Mouse (Mus musculus): Measurements from ENCODE around the gene Krt15.

Krt15 gene

GRCm38 (mm10) chr11:100135731-100136130, at the start of gene Krt15:
Gene Krt15 (minus strand): TSS chr11:100135928.
- DNase-seq (ENCODE audit: low spot score), result no peak

- DNase-seq (ENCODE audit: low spot score), result no peak
These were observed 46.0 kb upstream of the Krt15 start for GRCm38 (mm10) chr11:100181725-100182124.

DNA sequence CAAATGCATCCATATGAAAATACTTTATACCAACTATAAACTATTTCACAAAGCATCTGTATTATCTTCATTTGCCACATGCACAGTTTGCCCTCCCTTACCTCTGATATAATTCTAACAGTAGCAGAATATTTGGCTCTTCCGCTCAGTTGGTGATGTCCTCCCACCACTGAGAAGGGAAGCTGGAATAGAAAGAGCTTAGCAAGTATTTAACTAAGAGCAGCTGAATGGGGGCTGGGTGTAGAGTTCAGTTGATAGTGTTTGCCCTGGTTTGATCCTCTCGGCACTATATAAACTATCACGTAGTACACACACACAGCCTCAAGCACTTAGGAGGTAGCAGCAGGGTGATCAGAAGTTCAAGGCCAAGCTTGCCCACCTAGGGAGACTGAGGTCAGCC, 43.5 kb upstream of the Krt15 start:
- DNase-seq (ENCODE audit: low spot score), result no peak

- no peak for DNase-seq (ENCODE audit: low spot score)
These were observed 42.6 kb upstream of the Krt15 start for GRCm38 (mm10) chr11:100178307-100178706.

- DNase-seq (ENCODE audit: low spot score), result no peak
These were observed 41.1 kb upstream of the Krt15 start for GRCm38 (mm10) chr11:100176791-100177190.

GRCm38 (mm10) chr11:100168765-100169762, 33.3 kb upstream of the Krt15 start:
- peak; percentile 68 for DNase-seq (ENCODE audit: low spot score)

- DNase-seq (ENCODE audit: low spot score), result peak; percentile 63
These were observed 32.3 kb upstream of the Krt15 start for GRCm38 (mm10) chr11:100168071-100168470.

DNA sequence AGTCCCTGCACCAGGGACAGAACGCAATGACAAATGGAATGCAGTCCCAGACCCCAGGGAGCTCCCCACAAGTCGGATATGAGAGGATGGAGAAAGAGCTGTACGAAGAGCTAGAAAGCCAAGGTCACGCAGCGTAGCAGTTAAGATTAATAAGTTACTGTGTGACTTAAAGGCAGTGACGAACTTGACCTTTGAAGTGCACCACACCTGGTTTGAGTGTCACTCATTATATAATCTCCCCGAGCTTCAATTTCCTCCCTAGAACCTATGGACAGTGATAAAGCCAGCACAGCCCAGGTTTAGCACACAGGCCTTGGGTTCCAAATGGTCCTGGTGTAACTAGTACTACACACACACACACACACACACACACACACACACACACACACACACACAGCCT, 28.7 kb upstream of the Krt15 start:
- DNase-seq (ENCODE audit: low spot score), result no peak

- DNase-seq (ENCODE audit: low spot score), result no peak
These were observed 22.3 kb upstream of the Krt15 start for GRCm38 (mm10) chr11:100157908-100158477.

- DNase-seq (ENCODE audit: low spot score), result no peak
These were observed 21.6 kb upstream of the Krt15 start for GRCm38 (mm10) chr11:100157331-100157730.

DNA sequence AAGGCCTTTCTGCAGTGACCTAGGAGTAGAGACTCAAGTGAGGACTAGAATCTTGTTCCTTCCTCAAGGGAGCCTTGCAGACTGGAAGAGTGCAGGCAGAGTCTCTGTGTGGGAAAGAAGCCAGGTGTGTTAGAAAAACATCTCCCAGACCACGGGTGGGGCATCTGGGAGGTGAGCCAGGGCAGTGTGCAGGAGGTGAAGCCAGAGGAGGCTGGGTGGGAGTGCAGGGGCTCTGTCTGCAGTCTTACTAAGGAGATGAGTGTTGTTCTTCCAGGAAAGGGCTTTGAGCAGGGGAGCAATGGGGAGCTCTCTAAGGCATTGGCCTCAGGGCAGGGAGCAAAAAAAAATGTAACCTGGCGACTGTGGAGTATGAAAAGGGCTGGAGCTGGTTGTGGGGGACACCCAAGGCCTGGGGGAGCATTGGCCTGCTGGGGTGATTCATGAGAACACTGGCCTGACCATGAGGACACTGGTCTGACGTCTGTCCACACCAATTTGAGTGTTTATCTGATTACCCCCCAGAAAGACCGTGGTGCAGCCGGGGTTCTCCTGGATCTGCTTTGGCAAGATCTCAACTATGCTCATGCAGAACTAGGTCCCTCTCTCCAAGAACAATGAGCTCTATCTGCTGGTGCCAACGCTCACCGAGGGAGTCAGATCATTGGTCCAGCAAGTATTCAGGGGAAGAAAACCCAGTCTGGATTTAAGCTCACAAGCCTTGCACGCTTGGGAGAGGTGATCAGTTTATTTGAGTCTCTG, 19.9 kb upstream of the Krt15 start:
- DNase-seq (ENCODE audit: low spot score), result no peak

DNA sequence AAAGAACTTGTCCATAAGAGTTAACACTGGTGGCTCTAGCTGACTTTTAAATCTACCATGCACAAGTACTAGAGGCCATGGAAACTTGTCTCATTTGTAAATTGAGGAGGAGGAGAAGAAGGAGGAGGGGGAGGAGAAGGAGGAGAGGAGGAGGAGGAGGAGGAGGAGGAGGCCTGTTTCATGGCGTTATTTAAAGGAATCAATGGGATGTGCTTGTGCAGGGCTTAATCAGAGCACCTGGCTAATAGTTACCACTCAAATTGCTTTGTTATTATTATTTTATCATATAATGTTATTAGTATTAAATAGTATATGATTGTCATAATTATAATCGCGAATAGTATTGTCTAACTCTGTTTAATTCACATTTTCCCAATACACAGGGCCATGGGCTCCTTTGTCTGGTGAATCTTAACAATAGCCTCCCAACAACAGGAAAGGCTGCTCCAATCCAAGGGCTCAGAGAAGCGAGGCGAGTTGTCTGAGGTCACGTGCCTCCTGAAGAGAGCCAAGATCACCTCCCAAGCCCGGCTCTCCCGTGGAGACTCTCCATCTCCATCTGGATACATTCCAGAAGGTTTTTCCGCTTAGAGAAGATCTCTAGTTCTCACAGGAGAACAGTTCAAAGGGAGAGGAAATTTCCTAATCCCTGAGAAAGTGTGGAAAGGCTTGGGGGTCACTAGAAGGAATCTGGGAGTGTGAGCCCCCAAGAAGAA, 13.0 kb upstream of the Krt15 start, which contains the start of gene Krt19:
Krt19 (minus strand) TSS at position 51 of the 716 bp plus-strand sequence.
- no peak for DNase-seq (ENCODE audit: low spot score)

- DNase-seq (ENCODE audit: low spot score), result no peak
These were observed 12.0 kb upstream of the Krt15 start for GRCm38 (mm10) chr11:100147566-100148353.

GRCm38 (mm10) chr11:100145858-100146560, 10.3 kb upstream of the Krt15 start:
- DNase-seq (ENCODE audit: low spot score), result no peak

DNA sequence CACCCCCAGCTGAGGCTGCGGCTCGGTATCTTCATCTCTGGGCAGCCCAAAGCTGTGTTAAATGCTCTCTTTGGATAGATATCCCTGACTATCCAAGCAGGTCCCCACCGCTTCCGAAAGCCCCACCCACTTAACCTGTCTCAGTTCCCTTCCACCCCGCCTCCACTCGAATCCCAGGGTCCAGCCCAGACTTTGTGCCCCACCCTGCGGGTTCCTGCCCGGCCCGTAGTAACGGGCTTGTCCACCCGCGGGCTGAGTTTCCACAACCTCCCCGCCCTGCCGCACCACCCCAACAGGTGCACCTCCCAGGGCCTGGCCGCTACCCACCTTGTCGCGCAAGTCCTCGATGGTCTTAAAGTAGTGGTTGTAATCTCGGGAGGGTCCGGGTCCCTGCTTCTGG, 9.4 kb upstream of the Krt15 start:
- no peak for DNase-seq (ENCODE audit: low spot score)

DNA sequence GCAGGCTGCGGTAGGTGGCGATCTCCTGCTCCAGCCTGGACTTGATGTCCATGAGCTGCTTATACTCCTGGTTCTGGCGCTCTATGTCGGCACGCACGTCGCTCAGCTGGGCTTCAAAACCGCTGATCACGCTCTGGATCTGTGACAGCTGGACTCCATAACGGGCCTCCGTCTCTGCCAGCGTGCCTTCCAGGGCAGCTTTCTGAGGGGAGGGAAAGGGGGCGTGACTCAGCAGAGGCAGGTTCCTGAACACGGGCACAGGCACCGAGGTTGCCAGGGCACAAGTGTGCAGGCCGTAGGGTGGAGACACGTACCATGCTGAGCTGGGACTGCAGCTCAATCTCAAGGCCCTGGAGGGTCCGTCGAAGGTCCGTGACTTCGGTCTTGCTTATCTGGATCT, 5.2 kb upstream of the Krt15 start:
- no peak for DNase-seq (ENCODE audit: low spot score)

DNA sequence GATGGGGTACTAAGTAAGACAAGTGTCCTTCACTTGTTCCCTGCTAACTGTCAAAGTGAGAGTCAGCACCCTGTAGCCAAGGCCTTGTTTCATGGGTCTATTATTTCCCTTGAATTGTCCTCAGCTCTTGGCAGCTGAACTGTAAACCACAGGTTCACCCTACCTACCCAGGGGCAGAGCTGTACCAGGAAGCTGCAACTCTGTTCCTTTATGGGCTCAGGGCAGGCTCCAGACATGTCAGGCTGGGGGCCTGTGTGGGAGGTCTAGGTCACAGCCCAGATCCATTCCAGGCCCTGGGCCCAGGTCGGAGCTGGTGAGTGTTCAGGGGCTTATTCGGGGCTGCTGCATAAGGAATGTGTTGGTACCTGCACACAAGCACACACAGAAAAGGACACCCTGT, 3.7 kb upstream of the Krt15 start:
- no peak for DNase-seq (ENCODE audit: low spot score)

DNA sequence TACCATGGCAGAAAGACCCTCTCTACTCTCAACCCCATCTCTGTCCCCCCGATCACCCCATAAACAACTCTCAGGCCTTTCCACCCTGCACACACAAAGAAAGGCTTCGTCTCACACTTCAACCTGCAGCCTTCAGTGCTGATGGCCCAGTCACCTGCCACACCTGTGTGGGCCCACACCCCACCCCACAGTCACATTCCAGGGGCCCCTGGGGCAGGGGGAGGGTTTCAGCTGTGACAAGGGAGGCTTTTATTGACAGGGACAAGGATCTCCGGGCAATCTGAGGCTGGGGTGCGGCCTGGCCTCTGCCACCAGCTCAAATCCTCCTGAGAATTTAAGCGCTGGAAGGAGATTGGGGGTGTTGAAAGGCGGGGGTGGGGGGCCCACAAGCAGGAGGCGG, 3.1 kb upstream of the Krt15 start:
- no peak for DNase-seq (ENCODE audit: low spot score)

- no peak for DNase-seq (ENCODE audit: low spot score)
These were observed 2.0 kb upstream of the Krt15 start for GRCm38 (mm10) chr11:100137693-100138092.

DNA sequence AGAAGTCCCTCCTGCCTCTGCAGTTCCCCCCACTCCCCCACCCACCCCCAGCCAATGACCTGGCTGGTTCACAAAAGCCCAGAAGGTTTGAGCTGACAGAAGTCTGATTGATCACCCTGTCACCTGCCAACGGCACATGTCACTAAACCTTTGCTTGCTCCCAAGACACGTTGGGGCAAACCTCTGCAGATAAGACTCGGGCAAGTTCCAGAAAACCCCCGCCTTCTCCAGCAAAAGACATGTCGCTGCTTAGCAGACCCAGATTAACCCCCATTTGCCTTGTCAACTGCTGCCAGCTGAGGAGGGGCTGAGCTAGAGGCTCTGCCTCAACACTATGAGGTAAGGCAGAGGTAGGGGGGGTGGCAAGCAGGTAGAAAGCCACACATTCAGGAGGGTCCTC, 831 bp upstream of the Krt15 start:
- no peak for DNase-seq (ENCODE audit: low spot score)

Data from urinary bladder, postnatal 10 days (tissue).